Mouse (Mus musculus): ENCODE measurements at regions not wholly inside any gene's neighbourhood (a gene's known extent, or its start where the extent isn't known, plus 50 kb on each side); places are given as distances from the start of the nearest gene placed in this dataset.

DNA sequence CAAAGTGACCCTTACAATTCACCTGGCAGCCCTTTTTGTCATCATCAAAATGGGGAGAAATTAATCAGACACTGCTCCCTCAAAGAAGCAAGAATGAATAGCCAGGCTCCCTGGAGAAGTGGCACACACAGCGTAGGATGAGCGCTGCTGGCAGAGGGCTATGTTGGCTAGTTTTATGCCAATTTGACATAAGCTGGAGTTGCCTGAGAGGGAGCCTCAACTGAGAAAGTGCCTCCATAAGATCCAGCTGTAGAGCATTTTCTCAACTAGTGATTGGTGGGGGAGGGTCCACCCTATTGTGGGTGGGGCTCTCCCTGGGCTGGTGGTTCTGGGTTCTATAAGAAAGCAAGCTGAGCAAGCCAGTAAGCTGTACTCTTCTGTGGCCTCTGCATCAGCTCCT lies 179.3 kb upstream of the Egln3 start:
- DNase-seq (ENCODE audit: low read depth), result no peak

DNA sequence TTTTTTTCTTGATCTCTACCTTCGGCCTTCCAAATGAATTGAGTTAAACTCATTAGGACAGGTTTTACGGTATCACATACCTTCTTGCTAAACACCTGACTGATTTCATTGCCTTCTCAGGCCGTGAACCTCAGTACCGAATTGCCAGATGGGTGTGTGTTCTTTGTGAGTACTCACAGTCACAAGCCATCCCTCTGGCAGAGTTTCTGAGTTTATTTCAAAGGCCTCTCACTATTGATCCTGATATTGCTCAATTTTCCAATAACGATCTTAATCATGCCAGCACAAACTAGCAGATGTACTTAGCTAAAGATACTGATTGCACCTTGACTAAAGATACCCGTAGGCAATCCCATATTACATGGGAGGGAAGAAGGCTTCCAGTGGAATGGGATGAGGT lies 178.4 kb upstream of the Egln3 start:
- no peak for DNase-seq (ENCODE audit: low read depth)

DNA sequence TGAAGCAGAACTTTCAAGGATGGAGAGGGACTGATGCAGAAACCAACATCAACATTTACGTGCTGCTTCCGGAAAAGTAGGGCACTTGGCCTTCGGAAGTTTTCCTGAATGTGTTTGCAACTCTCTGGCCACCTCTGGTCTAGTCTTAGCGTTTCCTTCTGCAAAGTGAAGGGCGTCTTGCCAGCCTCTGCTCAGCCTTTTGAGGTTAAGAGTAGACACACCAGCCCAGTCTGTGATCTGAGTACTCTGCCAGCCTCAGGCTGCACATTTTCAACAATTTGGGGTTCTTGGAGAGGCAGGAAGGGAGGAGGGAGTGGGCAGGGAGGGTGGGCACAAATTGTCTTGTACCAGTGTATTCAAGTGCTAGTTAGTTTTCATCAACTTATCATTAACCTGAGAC lies 176.7 kb upstream of the Egln3 start:
- DNase-seq (ENCODE audit: low read depth), result no peak

DNA sequence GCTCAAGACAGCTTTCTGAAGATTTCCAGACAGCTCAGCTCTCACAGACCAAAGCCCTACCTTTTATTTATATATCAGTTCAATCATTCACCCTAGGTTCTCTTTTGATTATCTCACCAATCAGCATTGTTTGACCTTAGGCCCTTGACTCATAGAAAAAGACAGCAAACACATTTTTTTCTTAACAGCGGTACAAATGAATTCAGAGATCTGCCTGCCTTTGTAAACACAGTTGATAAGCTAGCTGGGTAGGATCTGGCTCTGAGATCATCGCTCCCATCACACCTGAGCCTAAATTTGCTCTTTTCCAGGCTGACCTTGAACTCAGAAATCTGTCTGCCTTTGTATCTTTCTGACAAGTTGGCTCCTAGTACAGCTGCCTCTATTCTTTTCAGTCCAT lies 174.9 kb upstream of the Egln3 start:
- DNase-seq (ENCODE audit: low read depth), result no peak

DNA sequence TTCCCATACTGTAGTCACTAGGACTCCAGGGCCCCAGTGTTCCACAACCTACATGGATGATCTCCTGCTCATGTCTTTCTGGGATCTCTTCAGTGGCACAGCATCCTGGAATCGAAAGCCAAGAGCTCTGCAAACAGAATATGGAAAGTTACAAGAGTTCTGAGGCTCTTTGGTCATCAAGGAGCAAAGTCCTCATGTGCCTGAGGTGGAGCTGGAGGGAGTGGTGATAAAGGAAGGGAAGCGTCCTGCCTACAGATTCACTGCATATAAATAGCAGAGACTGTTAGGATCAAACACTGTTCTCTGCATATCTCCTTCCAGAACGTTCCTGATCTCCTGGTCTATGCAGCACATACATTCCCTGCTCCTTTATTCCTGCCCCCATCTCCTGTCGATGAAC lies 170.4 kb upstream of the Egln3 start:
- DNase-seq (ENCODE audit: low read depth), result no peak

DNA sequence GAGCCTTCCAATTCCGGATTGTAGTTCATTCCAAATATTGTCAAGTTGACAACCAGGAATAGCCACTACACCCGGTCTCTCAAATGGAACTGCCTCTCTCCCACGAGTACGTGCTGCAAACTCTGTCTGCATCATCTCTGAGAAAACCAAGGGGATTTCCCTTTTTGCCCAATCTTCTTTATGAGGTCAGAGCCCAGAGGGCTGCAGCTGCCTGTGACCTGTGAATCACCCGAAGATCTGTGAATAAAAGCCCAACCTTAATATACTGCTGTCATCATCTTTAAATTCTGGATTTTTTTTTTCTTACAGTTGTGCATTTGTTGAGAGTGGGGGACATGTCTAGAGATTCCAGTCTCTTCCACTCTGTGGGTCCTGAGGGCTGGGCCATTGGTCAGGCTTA lies 165.6 kb upstream of the Egln3 start:
- peak; percentile 50 for DNase-seq (ENCODE audit: low read depth)

DNA sequence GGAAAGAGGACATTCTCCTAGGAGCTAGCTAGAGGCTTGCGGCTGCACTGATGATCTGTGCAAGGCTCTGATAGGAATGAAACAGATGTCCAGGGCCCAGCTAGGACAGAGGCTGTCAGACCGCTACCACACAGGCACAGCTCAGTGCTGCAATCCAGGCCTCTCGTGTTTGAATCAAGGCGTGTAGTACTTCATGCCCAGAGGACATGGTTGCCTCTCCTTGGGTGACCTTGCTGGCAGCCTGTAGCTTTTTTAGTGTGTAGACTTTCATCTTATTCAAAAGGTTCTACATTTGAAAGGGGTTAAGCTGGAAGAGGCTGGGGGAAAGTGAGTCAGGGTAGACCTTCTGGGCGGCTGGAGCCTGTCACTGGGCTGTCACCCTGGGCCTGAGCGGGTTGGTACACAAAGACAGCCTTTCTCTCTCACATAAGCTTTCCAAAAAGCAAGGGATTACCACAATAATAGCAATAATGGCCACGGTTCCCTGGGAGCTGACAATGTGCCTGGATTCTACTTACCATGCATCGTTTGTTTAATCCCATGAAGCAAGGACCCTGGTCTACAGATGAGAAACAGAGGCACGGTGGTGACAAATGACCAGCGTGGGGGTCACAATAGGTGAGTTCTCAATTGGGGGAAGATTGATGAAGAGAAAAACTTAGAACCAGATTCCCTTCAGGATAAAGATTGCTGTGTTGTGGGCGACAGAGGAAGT lies 160.9 kb upstream of the Egln3 start:
- DNase-seq (ENCODE audit: low read depth), result no peak

DNA sequence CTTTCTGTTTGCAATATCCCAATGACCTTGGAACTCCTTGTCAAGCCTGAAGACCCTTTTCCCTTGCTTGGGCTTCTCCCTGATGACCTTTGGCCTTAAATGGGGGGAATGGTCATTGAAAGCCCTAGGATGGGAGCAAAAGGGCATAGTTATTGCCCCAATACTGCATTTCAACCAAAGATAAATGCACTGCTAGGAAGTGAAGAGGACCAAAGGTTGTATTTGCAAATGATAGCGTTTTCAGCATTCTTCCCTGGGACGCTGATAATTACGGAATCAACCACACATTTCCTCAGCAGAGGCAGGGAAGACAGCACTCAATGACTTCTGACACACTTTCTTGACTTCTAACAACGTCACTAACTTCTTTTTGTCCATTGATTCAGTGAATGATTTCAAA lies 158.1 kb upstream of the Egln3 start:
- no peak for DNase-seq (ENCODE audit: low read depth)

DNA sequence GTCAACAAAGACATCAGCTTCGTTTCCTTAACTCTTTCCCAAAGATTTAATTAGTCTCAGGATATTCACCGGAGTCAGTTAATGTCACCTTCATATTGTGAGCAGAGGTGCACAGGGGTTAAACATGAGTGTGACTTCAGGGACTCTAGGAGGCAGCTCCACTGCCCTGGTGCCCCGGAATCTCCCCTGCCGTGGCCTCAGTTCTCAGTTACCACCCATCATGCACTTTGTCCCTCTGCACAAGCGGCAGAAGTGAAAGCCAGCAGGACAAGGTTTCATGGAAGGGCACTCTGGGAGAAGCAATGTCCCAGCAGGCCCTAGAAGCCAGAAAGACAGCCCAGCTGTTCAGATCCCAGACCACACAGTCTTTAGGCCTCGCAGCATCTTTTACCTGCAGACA lies 150.5 kb upstream of the Egln3 start:
- DNase-seq (ENCODE audit: low read depth), result no peak

DNA sequence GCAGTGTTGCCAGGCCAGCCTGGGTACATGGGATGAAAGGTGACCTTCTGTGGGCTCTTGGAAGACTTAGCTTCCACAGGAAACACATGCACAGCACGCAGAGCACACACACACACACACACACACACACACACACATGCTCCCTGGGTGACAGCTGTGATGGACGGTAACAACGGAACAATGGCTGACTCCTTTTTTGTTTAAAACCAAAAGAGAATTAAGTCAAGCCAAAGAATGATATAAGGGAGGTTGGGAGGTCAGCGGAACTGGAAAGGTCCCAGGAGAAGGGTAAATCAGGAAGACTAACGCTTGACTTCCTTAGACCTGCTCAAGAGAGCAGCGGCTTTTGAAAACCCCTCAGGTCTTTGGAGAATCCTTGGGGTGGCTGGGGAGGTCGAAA lies 150.0 kb upstream of the Egln3 start:
- DNase-seq (ENCODE audit: low read depth), result no peak

DNA sequence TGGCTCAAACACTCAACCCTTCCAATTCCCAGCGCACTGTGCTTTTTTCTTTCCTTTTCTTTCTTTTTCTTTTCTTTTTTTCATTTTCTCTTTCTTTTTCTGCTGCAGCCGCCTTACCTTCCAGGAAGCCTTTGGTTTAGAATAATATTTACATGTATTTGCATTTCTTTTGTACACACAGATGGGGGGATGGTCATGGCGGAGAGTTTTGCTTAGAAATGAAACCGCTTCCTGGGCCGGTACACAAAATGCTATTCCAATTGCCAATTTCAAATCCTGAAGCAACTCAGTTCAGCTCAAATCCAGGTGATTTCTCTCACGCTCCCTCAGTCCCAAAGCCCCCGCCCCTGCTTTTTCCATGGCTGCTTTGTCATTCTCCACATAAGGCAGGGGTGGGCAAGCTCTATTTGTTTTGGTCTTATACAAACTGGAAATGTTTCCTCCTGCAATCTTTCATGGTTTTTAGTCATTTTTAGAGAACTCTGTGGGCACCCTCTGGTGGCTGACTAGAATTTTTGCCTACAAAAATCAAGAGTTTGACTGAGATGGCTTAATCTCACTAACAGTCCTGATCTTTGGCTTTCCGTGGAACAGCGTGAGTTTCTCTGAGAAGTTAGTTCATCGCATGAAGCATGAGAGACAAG lies 149.4 kb upstream of the Egln3 start:
- peak; percentile 4 for DNase-seq (ENCODE audit: low read depth)

DNA sequence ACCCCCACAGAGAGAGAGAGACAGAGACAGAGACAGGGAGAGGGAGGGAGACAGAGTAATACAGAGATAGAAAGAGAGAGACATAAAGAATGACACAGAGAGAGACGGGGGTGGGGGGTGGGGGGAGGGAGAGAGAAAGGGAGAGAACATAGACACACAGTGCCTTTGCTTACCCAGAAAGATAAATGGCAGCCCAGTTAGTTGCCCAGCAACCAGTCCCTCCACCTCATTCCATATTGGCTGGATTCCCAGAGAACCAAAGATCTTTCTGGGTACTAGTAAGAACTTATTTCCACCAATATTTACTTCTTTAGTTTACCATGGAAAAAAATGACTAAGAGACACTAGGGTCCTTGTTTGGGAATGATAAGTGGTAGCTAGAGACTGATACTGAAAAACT lies 146.6 kb upstream of the Egln3 start:
- no peak for DNase-seq (ENCODE audit: low read depth)

DNA sequence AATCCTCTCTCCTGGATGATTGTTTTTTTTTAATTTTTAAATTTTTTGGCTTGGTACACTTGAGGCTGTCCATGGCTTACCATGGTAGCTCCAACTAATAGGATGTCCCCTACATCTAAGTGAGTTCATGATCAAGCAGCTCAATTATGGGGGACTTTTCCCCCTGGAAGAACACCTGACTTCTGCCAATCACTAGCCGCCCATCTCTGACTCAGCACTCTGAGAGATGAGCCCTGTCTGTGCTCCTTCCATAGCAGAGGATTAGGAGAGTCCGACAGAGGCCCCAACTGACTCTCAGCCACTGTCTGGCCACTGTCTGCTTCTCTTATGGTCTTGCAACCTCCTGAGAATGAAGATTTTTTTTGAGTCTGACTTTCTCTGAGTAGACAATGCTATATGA lies 145.7 kb upstream of the Egln3 start:
- DNase-seq (ENCODE audit: low read depth), result no peak

DNA sequence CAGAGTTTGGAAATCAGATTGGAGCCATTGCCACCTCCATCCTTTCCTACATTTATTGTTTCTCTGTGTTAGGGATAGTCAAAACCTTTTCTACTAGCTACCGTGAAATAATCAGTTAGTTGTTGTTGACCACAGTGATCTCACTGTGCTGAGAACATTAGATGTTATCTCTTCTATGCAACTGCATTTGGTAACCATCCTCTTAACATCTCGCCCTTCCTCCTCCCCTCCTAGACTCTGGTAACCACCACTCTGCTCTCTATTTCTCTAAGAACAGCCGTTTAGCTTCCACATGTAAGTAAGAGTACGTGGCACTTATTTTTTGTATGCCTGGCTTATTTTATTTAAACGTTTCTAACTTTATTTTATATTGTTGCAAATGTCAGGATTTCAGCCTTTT lies 139.8 kb upstream of the Egln3 start:
- no peak for DNase-seq (ENCODE audit: low read depth)

DNA sequence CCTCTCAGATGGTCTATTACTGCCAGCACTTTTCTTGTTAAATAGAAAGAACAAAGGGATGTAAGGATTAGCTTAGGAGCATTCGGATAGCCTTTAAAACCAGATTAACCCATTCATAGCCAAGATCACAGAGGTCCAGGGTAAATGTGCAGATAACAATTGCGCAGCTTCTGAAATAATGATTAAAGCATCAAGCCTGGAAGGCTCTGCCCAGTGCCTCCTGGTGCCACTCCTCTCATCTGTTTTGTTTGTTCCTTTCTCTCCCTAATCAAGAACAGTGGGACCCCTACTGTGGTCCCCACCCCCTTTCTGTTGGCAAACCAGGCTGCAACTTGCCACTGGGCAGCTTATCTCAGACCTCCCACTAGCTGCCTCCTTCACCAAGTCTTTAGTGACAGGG lies 131.8 kb upstream of the Egln3 start:
- no peak for DNase-seq (ENCODE audit: low read depth)

DNA sequence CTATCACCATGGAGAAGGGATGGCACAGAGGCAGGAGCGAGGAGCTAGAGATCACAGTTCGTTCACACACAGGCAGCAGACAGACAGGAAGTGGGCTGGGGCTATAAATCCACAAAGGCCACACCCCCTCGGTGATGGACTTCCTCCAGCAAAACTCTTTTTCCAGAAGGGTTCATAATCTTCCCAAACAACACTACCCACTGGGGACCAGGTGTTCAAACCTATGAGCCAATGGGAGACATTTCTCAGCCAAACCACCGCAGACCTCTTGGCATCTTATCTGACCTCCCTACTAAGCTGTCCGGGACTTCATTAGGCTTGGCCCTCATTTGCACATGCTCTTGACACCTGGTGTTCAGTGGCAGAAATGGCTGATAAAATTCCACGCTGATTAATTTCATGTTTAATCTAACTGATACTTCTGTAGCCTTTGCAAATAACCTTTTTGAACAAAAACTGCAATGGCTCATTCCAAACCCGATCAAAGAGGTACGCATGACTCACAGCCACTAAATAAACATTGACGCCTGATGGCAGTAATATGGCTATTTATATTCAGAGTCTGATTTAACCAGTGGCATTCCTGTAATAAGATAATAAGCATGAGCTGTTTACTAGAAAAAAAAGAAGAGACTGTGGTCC lies 131.0 kb upstream of the Egln3 start:
- peak; percentile 11 for DNase-seq (ENCODE audit: low read depth)

DNA sequence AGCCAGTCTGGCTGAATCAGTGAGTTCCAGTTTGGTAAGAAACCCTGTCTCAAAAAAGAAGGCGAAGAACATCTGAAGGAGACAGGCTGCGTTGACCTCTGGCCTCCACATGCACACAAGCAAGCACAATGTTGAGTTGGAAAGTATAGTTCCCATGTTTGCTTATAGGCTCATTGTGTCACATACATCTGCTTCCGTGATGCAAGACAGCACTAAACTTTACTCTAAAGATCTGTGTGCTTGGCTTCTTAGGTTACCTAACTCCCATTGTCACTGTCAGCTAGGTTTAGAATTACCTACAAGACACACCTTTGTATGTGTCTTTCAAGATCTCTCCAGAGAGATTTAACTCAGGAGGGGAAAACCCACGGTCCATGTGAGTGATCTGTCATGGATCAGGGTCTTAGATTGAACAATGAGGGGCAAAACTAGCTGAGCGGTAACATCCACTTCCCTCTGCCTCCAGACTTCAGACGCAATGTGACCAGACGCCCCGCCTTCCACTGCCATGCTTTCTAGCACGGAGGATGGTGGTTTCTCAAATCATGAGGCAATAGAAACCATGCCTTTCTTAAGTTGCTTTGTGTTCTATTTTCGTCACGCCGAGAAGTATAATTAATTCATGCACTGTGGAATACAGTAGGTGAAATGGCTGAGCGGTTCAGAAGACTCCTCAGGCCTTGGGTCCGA lies 130.1 kb upstream of the Egln3 start:
- no peak for DNase-seq (ENCODE audit: low read depth)

DNA sequence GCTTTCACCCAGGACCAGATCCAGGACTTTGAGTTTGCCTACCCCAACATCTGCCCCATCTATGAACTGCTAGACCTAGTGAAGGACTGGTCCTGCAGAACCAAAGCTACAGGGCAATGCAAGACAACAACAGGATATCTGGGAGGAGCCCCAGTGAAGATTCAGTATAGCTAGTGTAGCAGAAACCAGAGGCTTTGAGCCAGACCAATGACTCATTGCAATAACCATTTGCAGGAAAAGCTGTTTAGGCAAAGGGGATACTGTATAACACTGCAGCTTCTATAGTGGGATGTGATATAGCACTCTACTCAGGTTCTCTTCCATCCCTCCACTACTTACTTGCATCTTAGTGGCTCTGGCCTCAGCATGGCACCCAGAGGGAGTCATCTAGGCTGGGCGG lies 123.8 kb upstream of the Egln3 start:
- no peak for DNase-seq (ENCODE audit: low read depth)

DNA sequence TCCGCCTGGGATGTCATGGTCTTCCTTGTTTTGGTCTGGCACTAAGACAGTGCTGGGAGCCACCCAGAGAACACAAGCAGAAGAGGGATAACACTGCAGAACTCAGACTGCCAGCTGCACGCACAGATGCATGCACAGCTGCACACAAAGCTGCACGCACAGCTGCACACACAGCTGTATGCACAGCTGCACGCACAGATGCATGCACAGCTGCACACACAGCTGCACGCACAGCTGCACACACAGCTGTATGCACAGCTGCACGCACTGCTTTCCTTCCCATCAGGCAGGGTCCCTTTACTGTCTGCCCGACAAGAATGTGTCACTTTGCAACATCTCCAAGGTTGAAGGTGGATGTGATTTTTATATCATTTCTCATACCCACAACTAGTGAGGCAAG lies 122.9 kb upstream of the Egln3 start:
- no peak for DNase-seq (ENCODE audit: low read depth)

DNA sequence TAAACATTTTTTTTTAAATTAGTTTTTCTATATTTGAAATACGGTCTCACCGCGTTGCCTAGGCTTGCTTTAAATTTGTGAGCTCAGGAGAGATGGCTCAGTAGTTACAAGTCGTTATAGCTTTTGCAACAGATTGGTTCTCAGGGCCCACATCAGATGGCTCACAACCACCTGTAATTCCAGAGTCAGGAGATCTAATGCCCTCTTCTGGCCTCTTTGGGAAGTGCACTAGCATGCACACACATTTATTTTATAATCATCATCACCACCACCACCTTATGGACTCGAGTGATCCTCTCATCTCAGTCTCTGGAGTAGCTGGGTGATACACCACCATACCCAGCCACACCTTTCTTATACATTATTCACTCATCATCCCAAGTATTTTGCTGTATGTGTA lies 116.9 kb upstream of the Egln3 start:
- no peak for DNase-seq (ENCODE audit: low read depth)

DNA sequence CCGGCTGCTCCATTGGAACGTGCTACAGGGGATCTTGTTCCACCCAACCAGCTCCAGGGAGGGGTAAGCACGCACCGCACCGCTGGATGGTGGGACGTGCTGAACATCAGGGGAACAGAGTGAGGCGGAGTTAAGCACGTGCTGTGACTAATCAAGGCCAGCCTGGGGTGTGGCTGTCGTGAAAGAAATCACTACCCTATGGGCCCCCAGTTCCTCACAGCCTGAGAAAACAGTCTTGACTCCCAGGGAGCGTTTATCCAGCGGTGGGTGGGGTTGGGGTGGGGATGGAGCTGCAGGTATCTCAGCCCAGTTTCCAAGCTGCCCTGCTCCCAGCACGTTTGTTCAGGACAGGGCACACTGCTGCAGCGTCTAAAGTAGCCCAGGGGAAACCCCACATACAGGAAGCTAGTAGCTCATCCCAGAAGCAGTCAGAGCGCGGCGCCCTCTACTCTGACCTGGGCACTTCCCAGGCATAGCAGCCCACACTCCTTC lies 113.4 kb upstream of the Egln3 start:
- no peak for DNase-seq (ENCODE audit: low read depth)

DNA sequence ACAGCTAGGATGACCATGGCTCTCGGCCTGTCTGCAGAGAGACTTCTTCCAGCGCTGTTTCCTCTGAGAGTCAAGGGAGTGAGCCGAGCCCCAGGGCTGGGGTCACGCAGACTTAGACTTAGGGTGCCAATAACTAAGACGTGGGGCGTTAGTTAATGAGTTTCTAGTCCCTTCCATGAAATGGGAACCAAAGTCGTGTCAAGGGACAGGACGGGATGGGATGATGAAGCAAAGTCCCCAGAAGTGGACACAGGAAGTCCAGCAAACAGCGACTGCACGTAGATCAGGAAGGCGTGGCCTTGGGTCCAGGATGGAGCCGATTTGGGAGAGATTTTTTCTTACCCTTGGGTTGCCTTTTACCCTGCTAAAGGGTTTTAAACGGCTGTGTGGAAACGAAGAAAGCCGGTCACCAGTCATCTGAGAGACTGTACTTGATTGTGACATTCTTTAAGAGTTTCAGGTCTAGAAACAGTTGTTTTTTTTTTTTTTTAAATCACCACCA lies 112.5 kb upstream of the Egln3 start:
- no peak for DNase-seq (ENCODE audit: low read depth)

DNA sequence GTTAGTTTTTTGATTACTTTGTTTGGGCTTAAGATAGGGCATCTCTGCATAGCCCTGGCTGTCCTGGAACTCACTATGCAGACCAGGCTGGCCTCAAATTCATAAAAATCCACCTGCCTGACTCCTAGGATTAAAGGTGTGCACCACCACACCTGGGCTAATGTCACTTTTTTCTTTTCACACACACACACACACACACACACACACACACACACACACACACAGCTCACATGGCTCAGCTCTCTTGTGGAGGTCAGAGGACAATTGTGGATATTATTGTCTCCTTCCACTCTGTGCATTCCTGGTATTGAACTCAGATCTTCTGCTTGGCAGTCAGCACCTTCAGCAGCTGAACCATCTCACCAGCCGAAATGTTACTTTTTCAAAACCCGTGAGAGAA lies 110.5 kb upstream of the Egln3 start:
- DNase-seq (ENCODE audit: low read depth), result no peak

Data from fibroblast of lung, adult 2 months (primary cell).